Mouse (Mus musculus) MEL (cell line): ENCODE results near the gene Tomm40l. TPM values are rescaled to one million over a fixed set of nuclear protein-coding genes. Genes with fewer than 3 reads are reported as not detected.

ENCODE experiments used
- DNase-seq: peaks from one replicate; pipeline ENCODE4 v3.0.0; 2011; ENCODE audit warnings: low read depth, low spot score
- H3K27ac ChIP-seq: 2 replicates; pipeline ENCODE4 v1.5.1; 2012; ENCODE audit warnings: low read depth, mild to moderate bottlenecking, control low read depth, low read length, moderate library complexity; ENCODE audit not compliant: control insufficient read depth
- H3K27me3 ChIP-seq, 2 experiments: fragments of 150-350 bp in 1 of 2; sonication (generic) in 1 of 2; 2 replicates each; pipeline ENCODE4 v1.6.1; 2012; ENCODE audit warnings: low read length in 2 of 2, mild to moderate bottlenecking in 2 of 2, improper control_type of control experiment in 1 of 2, moderate library complexity in 1 of 2; ENCODE audit not compliant: insufficient read depth in 2 of 2, control insufficient read depth in 1 of 2
- H3K36me3 ChIP-seq, 2 experiments: 2 replicates each; pipeline ENCODE4 v1.6.1; 2012 to 2014; ENCODE audit warnings: low read length in 2 of 2, improper control_type of control experiment in 1 of 2, inconsistent platforms in 1 of 2, mild to moderate bottlenecking in 1 of 2; ENCODE audit not compliant: insufficient read depth in 2 of 2, control insufficient read depth in 1 of 2
- H3K4me1 ChIP-seq, 2 experiments: fragments of 150-350 bp in 1 of 2; sonication (generic) in 1 of 2; 2 replicates each; pipeline ENCODE4 v1.6.1; 2012; ENCODE audit warnings: low read length in 2 of 2, improper control_type of control experiment in 1 of 2, mild to moderate bottlenecking in 1 of 2; ENCODE audit not compliant: insufficient read depth in 2 of 2, control insufficient read depth in 1 of 2
- H3K4me3 ChIP-seq, 2 experiments: fragments of 150-350 bp in 1 of 2; sonication (generic) in 1 of 2; 2 replicates each; pipeline ENCODE4 v1.5.1; 2012; ENCODE audit warnings: low read depth in 2 of 2, low read length in 2 of 2, mild to moderate bottlenecking in 2 of 2, moderate library complexity in 2 of 2, control low read depth in 1 of 2, improper control_type of control experiment in 1 of 2; ENCODE audit not compliant: control insufficient read depth in 1 of 2, insufficient read depth in 1 of 2
- H3K79me2 ChIP-seq: 2 replicates; pipeline ENCODE4 v1.6.1; 2012; ENCODE audit warnings: mild to moderate bottlenecking, low read length, moderate library complexity; ENCODE audit not compliant: control insufficient read depth, poor library complexity, insufficient read depth
- H3K9ac ChIP-seq: 2 replicates; pipeline ENCODE4 v1.6.1; 2012; ENCODE audit warnings: low read depth, mild to moderate bottlenecking, control low read depth, low read length, moderate library complexity; ENCODE audit not compliant: control insufficient read depth, poor library complexity, severe bottlenecking
- H3K9me3 ChIP-seq: fragments of 150-350 bp; sonication (generic); replicated peaks from 2 replicates; pipeline ENCODE4 v1.6.1; 2012; ENCODE audit warnings: mild to moderate bottlenecking, low read length, improper control_type of control experiment, moderate library complexity; ENCODE audit not compliant: insufficient read depth
- BHLHE40 ChIP-seq: IDR thresholded peaks from 2 replicates; pipeline ENCODE4 v1.6.1; 2012; ENCODE audit warnings: low read depth, mild to moderate bottlenecking, inconsistent platforms, low read length, improper control_type of control experiment, borderline replicate concordance
- CHD1 ChIP-seq: IDR thresholded peaks from 2 replicates; pipeline ENCODE4 v1.6.1; 2012; ENCODE audit warnings: low read depth, mild to moderate bottlenecking, inconsistent platforms, low read length, improper control_type of control experiment
- CHD2 ChIP-seq: IDR thresholded peaks from 2 replicates; pipeline ENCODE4 v1.6.1; 2011; ENCODE audit warnings: low read length, improper control_type of control experiment
- ELF1 ChIP-seq: IDR thresholded peaks from 2 replicates; pipeline ENCODE4 v1.6.1; 2014; ENCODE audit warnings: low read depth, mild to moderate bottlenecking, inconsistent platforms, low read length, improper control_type of control experiment, moderate library complexity
- EP300 ChIP-seq, 2 experiments: IDR thresholded peaks; 2 replicates each; pipeline ENCODE4 v1.6.1; 2011; ENCODE audit warnings: improper control_type of control experiment in 2 of 2, low read length in 2 of 2, low read depth in 1 of 2, mild to moderate bottlenecking in 1 of 2
- GABPA ChIP-seq: IDR thresholded peaks from 2 replicates; pipeline ENCODE4 v1.6.1; 2012; ENCODE audit warnings: low read depth, mild to moderate bottlenecking, inconsistent platforms, low read length, improper control_type of control experiment, moderate library complexity
- HCFC1 ChIP-seq: IDR thresholded peaks from 2 replicates; pipeline ENCODE4 v1.6.1; 2012; ENCODE audit warnings: low read depth, mild to moderate bottlenecking, inconsistent platforms, low read length, improper control_type of control experiment, moderate library complexity
- KAT2A ChIP-seq: conservative IDR thresholded peaks from 2 replicates; pipeline ENCODE4 v1.6.1; 2012; ENCODE audit warnings: low read depth, low read length, improper control_type of control experiment, inconsistent platforms
- MAZ ChIP-seq: IDR thresholded peaks from 2 replicates; pipeline ENCODE4 v1.6.1; 2012; ENCODE audit warnings: low read depth, mild to moderate bottlenecking, inconsistent platforms, low read length, improper control_type of control experiment
- MEF2A ChIP-seq: IDR thresholded peaks from 2 replicates; pipeline ENCODE4 v1.6.1; 2014; ENCODE audit warnings: low read depth, mild to moderate bottlenecking, inconsistent platforms, low read length, improper control_type of control experiment; ENCODE audit not compliant: poor library complexity, insufficient replicate concordance, severe bottlenecking; ENCODE audit errors: extremely low read depth
- NELFE ChIP-seq: IDR thresholded peaks from 2 replicates; pipeline ENCODE4 v1.6.1; 2011; ENCODE audit warnings: low read depth, low read length, improper control_type of control experiment
- NRF1 ChIP-seq: IDR thresholded peaks from 2 replicates; pipeline ENCODE4 v1.6.1; 2014; ENCODE audit warnings: low read depth, mild to moderate bottlenecking, inconsistent platforms, low read length, improper control_type of control experiment, moderate library complexity; ENCODE audit not compliant: poor library complexity, insufficient read depth, severe bottlenecking
- SIN3A ChIP-seq: IDR thresholded peaks from 2 replicates; pipeline ENCODE4 v1.6.1; 2012; ENCODE audit warnings: low read length, improper control_type of control experiment, inconsistent platforms
- TAL1 ChIP-seq: IDR thresholded peaks from 2 replicates; pipeline ENCODE4 v1.6.1; 2012; ENCODE audit warnings: mild to moderate bottlenecking, inconsistent platforms, low read length, moderate library complexity, mixed read lengths
- TBP ChIP-seq: IDR thresholded peaks from 2 replicates; pipeline ENCODE4 v1.8.0; 2011; ENCODE audit warnings: low read depth, low read length, improper control_type of control experiment
- UBTF ChIP-seq: IDR thresholded peaks from 2 replicates; pipeline ENCODE4 v1.6.1; 2012; ENCODE audit warnings: low read depth, mild to moderate bottlenecking, inconsistent platforms, low read length, improper control_type of control experiment, moderate library complexity, borderline replicate concordance; ENCODE audit not compliant: insufficient read depth
- USF1 ChIP-seq: IDR thresholded peaks from 2 replicates; pipeline ENCODE4 v1.6.1; 2014; ENCODE audit warnings: low read depth, mild to moderate bottlenecking, inconsistent platforms, low read length, improper control_type of control experiment, moderate library complexity
- USF2 ChIP-seq, 2 experiments: IDR thresholded peaks; 2 replicates each; pipeline ENCODE4 v1.6.1; 2011 to 2012; ENCODE audit warnings: improper control_type of control experiment in 2 of 2, low read length in 2 of 2, borderline replicate concordance in 1 of 2, inconsistent platforms in 1 of 2, low read depth in 1 of 2, mild to moderate bottlenecking in 1 of 2; ENCODE audit not compliant: insufficient read depth in 1 of 2
- ZKSCAN1 ChIP-seq: IDR thresholded peaks from 2 replicates; pipeline ENCODE4 v1.6.1; 2012; ENCODE audit warnings: low read depth, mild to moderate bottlenecking, inconsistent platforms, low read length, improper control_type of control experiment, moderate library complexity
- polyA plus RNA-seq, 2 experiments: library from polyadenylated mRNA; stranded (reverse) in 1 of 2; unstranded in 1 of 2; fragments of >175 nt in 1 of 2; fragments of >200 nt in 1 of 2; gene quantifications; 2 replicates each; pipeline versions ENCODE4 v1.2.1 to v1.2.4; 2012; ENCODE audit warnings: low replicate concordance in 2 of 2, low read depth in 1 of 2; ENCODE audit not compliant: insufficient read length in 2 of 2, insufficient read depth in 1 of 2, missing spikeins in 1 of 2
- total RNA-seq: library from RNA; depleted of rRNA; stranded (reverse); fragments of 300-350 nt; gene quantifications from 2 replicates; pipeline ENCODE4 v1.2.3, GENCODE M21; 2012

Gene Tomm40l
- total and polyA plus RNA-seq, 3 experiments, result 40.7 to 43.4 TPM; not detected in 1

DNA sequence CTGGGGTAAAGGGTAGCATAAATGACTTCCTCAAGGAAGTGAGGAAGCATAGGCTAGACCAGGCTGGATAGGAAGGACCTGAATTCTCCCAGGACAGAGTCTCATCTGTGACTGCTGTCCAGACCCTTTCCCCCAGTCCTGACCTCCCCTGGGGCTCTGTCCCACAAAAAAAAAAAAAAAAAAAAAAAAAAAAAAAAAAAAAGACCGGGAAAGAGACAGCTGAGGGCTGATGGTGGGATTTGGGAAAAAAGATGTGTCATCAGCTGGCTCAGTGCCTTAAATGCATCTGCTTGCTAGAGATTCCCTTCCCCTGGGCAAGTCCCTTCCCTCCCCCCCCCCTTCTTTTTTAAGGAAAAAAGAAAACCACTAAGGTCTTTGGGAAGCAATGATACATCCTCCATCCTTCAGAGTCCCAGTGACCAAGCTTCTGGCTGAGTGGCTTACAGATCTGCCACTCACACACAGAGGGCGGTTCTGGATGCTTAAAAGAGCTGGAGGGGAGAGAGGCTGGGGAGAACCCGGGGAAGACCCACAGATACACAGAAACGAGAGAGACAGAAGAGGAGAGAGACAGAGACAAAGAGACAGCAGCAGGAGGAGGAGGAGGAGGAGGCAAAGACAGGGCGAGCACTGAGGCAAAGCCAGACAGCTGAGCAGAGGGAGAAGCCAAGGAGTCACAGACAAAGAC lies 27.7 kb upstream of the Tomm40l start, which contains the start of gene Adamts4:
Gene Adamts4 (plus strand): TSS at position 509 of the 688 bp plus-strand sequence.
- Histone ChIP-seq H3K9ac (no peak within 1 kb of the TSS), H3K36me3 (peaks cover 0 to 9% of the 10 kb centered on the region in 2 experiments; a peak in 2 of 4 replicates), H3K27ac (no peak within 1 kb of the TSS), H3K27me3 (peaks cover 0 to 3% of the 10 kb centered on the region in 2 experiments; a peak in 1 of 4 replicates), H3K79me2 (peaks cover 11% of the 10 kb centered on the region), H3K9me3 (no peaks in the 10 kb centered on the region), H3K4me1 (peaks cover 2 to 20% of the 10 kb centered on the region in 2 experiments; a peak in 3 of 4 replicates), H3K4me3 (no peak within 1 kb of the TSS)
- DNase-seq, result no peak
- TF ChIP-seq BHLHE40 (no peak), USF2 (IDR thresholded peaks at IDR 0.05; ENCODE audit: borderline replicate concordance in 1 of 2, insufficient read depth in 1 of 2, low read depth in 1 of 2, low read length in 2 of 2) (no peak), HCFC1 (no peak), ELF1 (no peak), TAL1 (no peak), NRF1 (no peak), GABPA (no peak), KAT2A (no peak), SIN3A (no peak), MAZ (no peak), NELFE (no peak), CHD1 (no peak), EP300 (IDR thresholded peaks at IDR 0.05; ENCODE audit: low read depth in 1 of 2, low read length in 2 of 2) (no peak), ZKSCAN1 (no peak), UBTF (no peak), CHD2 (no peak), TBP (no peak), USF1 (no peak), MEF2A (no peak)
